In the genomic region with DNA sequence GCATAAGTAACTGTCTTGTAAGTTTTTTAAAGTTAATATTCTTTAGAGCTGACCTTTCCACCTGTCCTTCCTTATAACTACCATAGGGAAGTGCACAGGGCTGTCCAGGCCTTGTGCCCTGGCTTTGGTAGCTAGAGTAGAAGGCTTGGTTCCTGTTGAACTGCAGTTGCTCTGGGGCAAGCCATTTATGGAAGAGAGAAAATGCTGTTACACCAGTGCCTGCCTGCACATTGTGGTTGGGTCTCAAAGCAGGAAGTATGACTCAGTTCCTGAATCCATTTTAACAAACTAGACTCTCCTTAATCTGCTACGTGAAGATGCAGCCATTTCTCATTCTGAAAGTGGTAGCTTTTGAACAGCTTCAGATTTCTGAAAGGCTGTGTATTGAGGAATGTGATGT, we compare ENCODE assay signal across 1 mouse cellular context.
A peak's percentile ranks its signal among the peaks of the same experiment; 100 is the strongest.
TF ChIP-seq lines count a peak whose summit lies in the region.

No protein-coding gene starts in this region.

TF ChIP-seq in MEL, 35 proteins besides CTCF, POLR2A, EP300 and RAD21 (continued from another document):
- peak; percentile 68; the same call in 1 of the 2 replicates for TF ChIP-seq SIN3A (IDR thresholded peaks at IDR 0.05; ENCODE audit: low read length)
- no peak for TF ChIP-seq POLR2AphosphoS5 (IDR thresholded peaks at IDR 0.05; ENCODE audit: borderline replicate concordance, low read depth, low read length)
- no peak for TF ChIP-seq ZMIZ1 (IDR thresholded peaks at IDR 0.05; ENCODE audit: low read depth, low read length)
- TF ChIP-seq ZNF384 (IDR thresholded peaks at IDR 0.05; ENCODE audit: low read depth, low read length): no peak
- peak; percentile 84 for TF ChIP-seq JUND (IDR thresholded peaks at IDR 0.05; ENCODE audit: low read depth, low read length)
- peak; percentile 66; the same call in 1 of the 2 replicates for TF ChIP-seq ETS1 (IDR thresholded peaks at IDR 0.05; ENCODE audit: low read depth, low read length)
- TF ChIP-seq ZC3H11A (IDR thresholded peaks at IDR 0.05; ENCODE audit: low read depth, low read length): no peak
- peak; percentile 62 for TF ChIP-seq HCFC1 (IDR thresholded peaks at IDR 0.05; ENCODE audit: low read depth, low read length)
- no peak for TF ChIP-seq ZKSCAN1 (IDR thresholded peaks at IDR 0.05; ENCODE audit: low read depth, low read length)
- TF ChIP-seq RCOR1 (IDR thresholded peaks at IDR 0.05; ENCODE audit: low read depth, low read length): peak; percentile 49; the same call in 1 of the 2 replicates
- peak; percentile 68; the same call in 1 of the 2 replicates for TF ChIP-seq TBP (IDR thresholded peaks at IDR 0.05; ENCODE audit: low read depth, low read length)
- no peak for TF ChIP-seq TCF12 (IDR thresholded peaks at IDR 0.05; ENCODE audit: low read depth, low read length)
- peak; percentile 68 for TF ChIP-seq MYC (IDR thresholded peaks at IDR 0.05; ENCODE audit: low read depth, low read length)
